Mouse (Mus musculus) adipocyte (in vitro differentiated cells): ENCODE measurements around the gene Dennd1a.
A peak's percentile ranks its signal among the peaks of the same experiment; 100 is the strongest.
"Not testable (repeated sequence)": the region's sequence is repeated elsewhere in the genome, so short reads cannot be mapped to it uniquely, and the experiment has no call there.

Experiments used
- DNase-seq: peaks from one replicate; pipeline ENCODE4 v3.0.0-alpha.2; 2016; ENCODE audit warnings: low spot score

Gene Dennd1a

GRCm38 (mm10) chr2:37969713-37970485 is 317.3 kb downstream of the Dennd1a start:
- peak; percentile 5 for DNase-seq

GRCm38 (mm10) chr2:37964534-37964933 is 322.7 kb downstream of the Dennd1a start:
- DNase-seq = no peak

- DNase-seq = no peak
Observed at GRCm38 (mm10) chr2:37963362-37963761, 323.8 kb downstream of the Dennd1a start.

- DNase-seq = no peak
Observed at GRCm38 (mm10) chr2:37948424-37948823, 338.8 kb downstream of the Dennd1a start.

GRCm38 (mm10) chr2:37945598-37946336 is 341.4 kb downstream of the Dennd1a start:
- no peak for DNase-seq

- no peak for DNase-seq
Observed at GRCm38 (mm10) chr2:37942906-37943305, 344.3 kb downstream of the Dennd1a start.

- no peak for DNase-seq
Observed at GRCm38 (mm10) chr2:37941741-37942140, 345.4 kb downstream of the Dennd1a start.

GRCm38 (mm10) chr2:37940845-37941361 is 346.3 kb downstream of the Dennd1a start:
- DNase-seq = no peak

- no peak for DNase-seq
Observed at GRCm38 (mm10) chr2:37939997-37940396, 347.2 kb downstream of the Dennd1a start.

- not testable (repeated sequence) for DNase-seq
Observed at GRCm38 (mm10) chr2:37936922-37937321, 350.3 kb downstream of the Dennd1a start.

GRCm38 (mm10) chr2:37932240-37932639 is 354.9 kb downstream of the Dennd1a start:
- peak; percentile 8 for DNase-seq

- DNase-seq = peak; percentile 5
Observed at GRCm38 (mm10) chr2:37931018-37931930, 355.9 kb downstream of the Dennd1a start.

- no peak for DNase-seq
Observed at GRCm38 (mm10) chr2:37926133-37926503, 361.1 kb downstream of the Dennd1a start.

GRCm38 (mm10) chr2:37925413-37926132 is 361.6 kb downstream of the Dennd1a start:
- peak; percentile 76 for DNase-seq

GRCm38 (mm10) chr2:37908721-37909506 is 378.3 kb downstream of the Dennd1a start:
- no peak for DNase-seq

GRCm38 (mm10) chr2:37908296-37908695 is 378.9 kb downstream of the Dennd1a start:
- no peak for DNase-seq

- no peak for DNase-seq
Observed at GRCm38 (mm10) chr2:37906261-37906660, 380.9 kb downstream of the Dennd1a start.

- no peak for DNase-seq
Observed at GRCm38 (mm10) chr2:37903286-37903685, 383.9 kb downstream of the Dennd1a start.

GRCm38 (mm10) chr2:37883214-37883613 is 404.0 kb downstream of the Dennd1a start:
- no peak for DNase-seq

GRCm38 (mm10) chr2:37881262-37881913 is 405.8 kb downstream of the Dennd1a start:
- DNase-seq = no peak
